Mouse (Mus musculus): ENCODE data around the gene Fat1.
A peak's percentile ranks its signal among the peaks of the same experiment; 100 is the strongest.
"Not testable (repeated sequence)": the region's sequence is repeated elsewhere in the genome, so short reads cannot be mapped to it uniquely, and the experiment has no call there.

The Fat1 gene

GRCm38 (mm10) chr8:45065391-45065790 lies 130.1 kb downstream of the Fat1 start:
- not testable (repeated sequence) for DNase-seq (ENCODE audit: low read depth)

GRCm38 (mm10) chr8:45068759-45069386 lies 133.6 kb downstream of the Fat1 start, which contains the start of gene Mtnr1a:
Gene Mtnr1a (plus strand): TSS chr8:45069137.
- peak; percentile 44 for DNase-seq (ENCODE audit: low read depth)

- DNase-seq (ENCODE audit: low read depth): no peak
Measured at GRCm38 (mm10) chr8:45070949-45071348, 135.7 kb downstream of the Fat1 start.

GRCm38 (mm10) chr8:45080850-45081249 lies 145.6 kb downstream of the Fat1 start:
- DNase-seq (ENCODE audit: low read depth): no peak

DNA sequence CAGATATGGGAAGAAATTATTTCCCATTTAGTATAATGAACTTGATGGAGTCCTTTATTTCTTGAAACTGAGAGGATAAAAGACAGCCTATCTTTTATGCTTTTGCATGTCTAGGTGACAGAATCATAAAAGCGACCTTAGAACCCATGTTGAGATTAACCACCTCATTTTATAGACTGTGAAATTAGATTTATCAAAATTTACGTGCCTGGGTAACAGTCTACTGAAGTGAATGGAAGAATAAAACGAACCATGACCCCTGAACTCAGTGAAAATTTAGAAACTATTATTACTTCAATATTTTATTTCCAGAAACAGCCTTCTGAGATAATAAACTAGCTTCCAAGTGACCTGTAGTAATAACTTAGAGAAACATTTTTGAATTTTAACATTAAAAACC lies 158.4 kb downstream of the Fat1 start:
- DNase-seq (ENCODE audit: low read depth): no peak

Data from 416B (cell line).